Mouse (Mus musculus) adrenal gland, postnatal 10 days (tissue): ENCODE measurements around the gene H2afb3. TPM values are rescaled to one million over a fixed set of nuclear protein-coding genes. Genes with fewer than 3 reads are reported as not detected.
"Not testable (repeated sequence)": the region's sequence is repeated elsewhere in the genome, so short reads cannot be mapped to it uniquely, and the experiment has no call there.

ENCODE experiments used
- DNase-seq: peaks from one replicate; pipeline ENCODE4 v3.0.0; 2021; ENCODE audit warnings: mixed read lengths
- long read RNA-seq, 2 experiments: library from polyadenylated mRNA; stranded (forward); transcript quantifications; one replicate each; pipeline ENCODE4 v2.0.0; 2021
- total RNA-seq, 2 experiments: library from RNA; stranded (reverse); gene quantifications; 2 replicates each; pipeline ENCODE4 v1.2.3; 2021

Gene H2afb3
- not detected for total RNA-seq
- long read RNA-seq, experiment 1 = 0 reads
- long read RNA-seq, experiment 2 = 0 reads

- DNase-seq = not testable (repeated sequence)
These were observed at the start of gene H2afb3 for GRCm38 (mm10) chrX:120312995-120313394. TSS of gene H2afb3 (minus strand) at chrX:120313095.

- no peak for DNase-seq
These were observed 11.3 kb downstream of the H2afb3 start for GRCm38 (mm10) chrX:120301469-120302175.

GRCm38 (mm10) chrX:120292832-120293750 is 19.8 kb downstream of the H2afb3 start:
- DNase-seq = peak; percentile 8

DNA sequence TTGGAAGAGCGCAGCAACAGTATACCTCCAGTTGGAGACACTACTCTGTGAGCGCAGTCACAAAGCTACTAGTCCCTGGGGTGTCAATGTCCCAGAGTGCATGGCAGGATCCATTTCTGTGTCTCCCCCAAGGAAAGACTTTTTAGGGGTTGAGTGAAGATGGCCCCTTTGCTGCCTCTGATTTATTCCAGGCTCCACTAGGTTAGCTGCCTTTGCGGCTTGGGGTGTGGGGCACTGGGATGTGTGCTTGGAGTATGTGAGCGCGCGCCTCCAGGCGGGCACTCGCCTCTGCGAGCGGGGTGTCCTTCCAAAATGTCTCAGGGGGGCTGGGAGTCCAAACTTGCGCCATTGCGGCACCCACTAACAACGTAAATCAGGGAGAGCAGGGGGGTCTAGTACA is 21.2 kb downstream of the H2afb3 start:
- peak; percentile 1 for DNase-seq

DNA sequence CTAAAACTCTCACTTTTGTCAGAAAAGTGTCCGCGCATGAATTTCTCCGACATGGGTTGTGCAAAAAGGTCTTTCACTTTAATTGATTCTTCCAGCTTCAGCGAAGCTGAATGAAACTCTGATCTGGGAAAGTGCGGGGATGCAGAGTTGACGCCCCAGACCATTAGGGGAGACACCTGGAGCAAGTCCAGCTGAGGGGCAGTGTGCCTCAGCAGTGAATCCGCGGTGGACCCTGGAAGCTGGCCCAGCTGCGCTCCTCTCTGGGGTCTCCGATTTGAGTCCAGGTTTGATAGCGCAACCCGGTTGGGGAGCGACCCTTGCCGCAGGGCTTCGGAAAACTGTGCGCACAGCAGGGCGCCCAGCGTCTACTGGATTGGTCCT is 22.0 kb downstream of the H2afb3 start:
- no peak for DNase-seq

GRCm38 (mm10) chrX:120290011-120290899 is 22.6 kb downstream of the H2afb3 start, which contains the start of gene Pcdh11x:
TSS of gene Pcdh11x (plus strand) at chrX:120290259.
- peak; percentile 10 for DNase-seq

DNA sequence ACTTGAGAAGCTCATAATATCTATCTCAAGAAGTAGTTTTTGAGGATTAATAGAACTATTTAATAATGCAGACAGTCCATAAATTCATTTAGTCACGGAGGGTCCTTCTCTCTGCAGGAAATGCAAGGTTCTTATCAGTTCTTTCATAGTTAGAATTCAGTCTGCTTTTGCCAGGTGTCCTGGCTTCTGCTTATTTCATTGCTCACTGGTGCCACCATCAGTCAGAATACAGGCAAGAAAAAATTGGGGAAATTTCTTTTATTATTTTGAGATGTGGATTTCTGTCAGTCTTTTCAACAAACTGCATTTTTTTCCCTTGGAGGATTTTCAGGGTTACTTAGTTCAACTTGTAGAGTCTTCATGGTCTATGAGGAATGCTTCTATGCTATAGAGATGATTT is 25.4 kb downstream of the H2afb3 start:
- DNase-seq = no peak

DNA sequence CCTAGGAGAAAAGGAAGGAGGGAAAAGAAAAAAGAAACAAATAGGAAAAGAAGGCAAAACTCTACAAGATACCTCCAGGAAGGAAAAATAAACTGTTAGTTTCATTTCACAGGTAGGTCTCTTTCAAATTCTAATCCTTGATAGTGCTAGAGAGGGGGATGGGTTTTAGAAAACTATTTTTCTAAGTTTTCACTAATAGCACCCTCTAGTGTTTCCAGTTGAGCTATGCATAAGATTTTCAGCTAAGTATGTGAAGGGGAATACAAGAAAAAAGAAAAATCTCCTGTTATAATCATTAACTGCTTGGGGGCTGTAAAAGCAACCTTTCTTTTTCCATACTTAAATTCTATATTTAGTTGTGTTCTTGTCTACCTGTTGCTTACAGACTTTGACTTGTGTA is 27.4 kb downstream of the H2afb3 start:
- DNase-seq = no peak

Other genes with a start within 250 kb of the H2afb3 start
- gene Pcdh11x, start 22.8 kb downstream of the H2afb3 start, total RNA-seq = under 1 TPM; 0.21 to 0.33 TPM